Mouse (Mus musculus): ENCODE measurements at regions not wholly inside any gene's neighbourhood (a gene's known extent, or its start where the extent isn't known, plus 50 kb on each side); places are given as distances from the start of the nearest gene placed in this dataset.

GRCm38 (mm10) chr3:52863146-52863849, 153.7 kb downstream of the Cog6 start:
- Histone ChIP-seq H3K4me2 (ENCODE audit: low read length) (no peak overlapping the region), H3K4me3 (replicated peaks; ENCODE audit: low read length) (no peak overlapping the region), H3K27me3 (replicated peaks; ENCODE audit: control insufficient read depth, insufficient read depth, low read length) (no peaks in the 10 kb centered on the region), H3K27ac (ENCODE audit: low read length) (no peak overlapping the region), H3K4me1 (replicated peaks; ENCODE audit: control insufficient read depth, insufficient read depth, low read length) (no peaks in the 10 kb centered on the region), H3K36me3 (ENCODE audit: control insufficient read depth, insufficient read depth) (no peaks in the 10 kb centered on the region), H3K9ac (replicated peaks; ENCODE audit: low read depth, low read length) (no peak overlapping the region), H3K9me3 (ENCODE audit: control insufficient read depth, low read length) (no peaks in the 10 kb centered on the region)
- ATAC-seq: no peak
- WGBS: 87% methylated on average over 8 of the region's 8 CpGs

GRCm38 (mm10) chr3:52862026-52862425, 155.0 kb downstream of the Cog6 start:
- Histone ChIP-seq H3K36me3 (ENCODE audit: control insufficient read depth, insufficient read depth) (no peaks in the 10 kb centered on the region), H3K9ac (replicated peaks; ENCODE audit: low read depth, low read length) (no peak overlapping the region), H3K4me1 (replicated peaks; ENCODE audit: control insufficient read depth, insufficient read depth, low read length) (no peaks in the 10 kb centered on the region), H3K27ac (ENCODE audit: low read length) (no peak overlapping the region), H3K4me2 (ENCODE audit: low read length) (no peak overlapping the region), H3K9me3 (ENCODE audit: control insufficient read depth, low read length) (no peaks in the 10 kb centered on the region), H3K4me3 (replicated peaks; ENCODE audit: low read length) (no peak overlapping the region), H3K27me3 (replicated peaks; ENCODE audit: control insufficient read depth, insufficient read depth, low read length) (no peaks in the 10 kb centered on the region)
- 84% methylated on average over 4 of the region's 4 CpGs for WGBS
- no peak for ATAC-seq

- ATAC-seq: no peak
- WGBS: 90% methylated on average over 13 of the region's 13 CpGs
- Histone ChIP-seq H3K4me1 (replicated peaks; ENCODE audit: control insufficient read depth, insufficient read depth, low read length) (no peaks in the 10 kb centered on the region), H3K9ac (replicated peaks; ENCODE audit: low read depth, low read length) (no peak overlapping the region), H3K36me3 (ENCODE audit: control insufficient read depth, insufficient read depth) (no peaks in the 10 kb centered on the region), H3K27ac (ENCODE audit: low read length) (no peak overlapping the region), H3K9me3 (ENCODE audit: control insufficient read depth, low read length) (no peaks in the 10 kb centered on the region), H3K4me3 (replicated peaks; ENCODE audit: low read length) (no peak overlapping the region), H3K27me3 (replicated peaks; ENCODE audit: control insufficient read depth, insufficient read depth, low read length) (no peaks in the 10 kb centered on the region), H3K4me2 (ENCODE audit: low read length) (no peak overlapping the region)
Observed at GRCm38 (mm10) chr3:52861538-52861937, 155.5 kb downstream of the Cog6 start.

GRCm38 (mm10) chr3:52859848-52860247, 157.2 kb downstream of the Cog6 start:
- Histone ChIP-seq H3K9me3 (ENCODE audit: control insufficient read depth, low read length) (no peaks in the 10 kb centered on the region), H3K27me3 (replicated peaks; ENCODE audit: control insufficient read depth, insufficient read depth, low read length) (no peaks in the 10 kb centered on the region), H3K36me3 (ENCODE audit: control insufficient read depth, insufficient read depth) (no peaks in the 10 kb centered on the region), H3K4me3 (replicated peaks; ENCODE audit: low read length) (no peak overlapping the region), H3K27ac (ENCODE audit: low read length) (no peak overlapping the region), H3K4me1 (replicated peaks; ENCODE audit: control insufficient read depth, insufficient read depth, low read length) (no peaks in the 10 kb centered on the region), H3K9ac (replicated peaks; ENCODE audit: low read depth, low read length) (no peak overlapping the region), H3K4me2 (ENCODE audit: low read length) (no peak overlapping the region)
- ATAC-seq: no peak
- 90% methylated on average over 2 of the region's 2 CpGs for whole genome bisulfite sequencing

GRCm38 (mm10) chr3:52859266-52859825, 157.7 kb downstream of the Cog6 start:
- ATAC-seq: no peak
- H3K4me3 ChIP-seq (replicated peaks; ENCODE audit: low read length): no peak overlapping the region
- H3K4me1 ChIP-seq (replicated peaks; ENCODE audit: control insufficient read depth, insufficient read depth, low read length): no peaks in the 10 kb centered on the region
- H3K9ac ChIP-seq (replicated peaks; ENCODE audit: low read depth, low read length): no peak overlapping the region
- no peak overlapping the region for H3K27ac ChIP-seq (ENCODE audit: low read length)
- no peaks in the 10 kb centered on the region for H3K9me3 ChIP-seq (ENCODE audit: control insufficient read depth, low read length)
- no peak overlapping the region for H3K4me2 ChIP-seq (ENCODE audit: low read length)
- no peaks in the 10 kb centered on the region for H3K27me3 ChIP-seq (replicated peaks; ENCODE audit: control insufficient read depth, insufficient read depth, low read length)
- no peaks in the 10 kb centered on the region for H3K36me3 ChIP-seq (ENCODE audit: control insufficient read depth, insufficient read depth)
- WGBS: 92% methylated on average over 8 of the region's 8 CpGs

GRCm38 (mm10) chr3:52858259-52858658, 158.8 kb downstream of the Cog6 start:
- no peaks in the 10 kb centered on the region for H3K9me3 ChIP-seq (ENCODE audit: control insufficient read depth, low read length)
- no peaks in the 10 kb centered on the region for H3K27me3 ChIP-seq (replicated peaks; ENCODE audit: control insufficient read depth, insufficient read depth, low read length)
- no peaks in the 10 kb centered on the region for H3K36me3 ChIP-seq (ENCODE audit: control insufficient read depth, insufficient read depth)
- no peak overlapping the region for H3K4me3 ChIP-seq (replicated peaks; ENCODE audit: low read length)
- no peak for ATAC-seq
- WGBS: 95% methylated on average over 9 of the region's 9 CpGs
- no peak overlapping the region for H3K9ac ChIP-seq (replicated peaks; ENCODE audit: low read depth, low read length)
- no peak overlapping the region for H3K4me2 ChIP-seq (ENCODE audit: low read length)
- H3K4me1 ChIP-seq (replicated peaks; ENCODE audit: control insufficient read depth, insufficient read depth, low read length): no peaks in the 10 kb centered on the region
- H3K27ac ChIP-seq (ENCODE audit: low read length): no peak overlapping the region

GRCm38 (mm10) chr3:52857076-52857475, 160.0 kb downstream of the Cog6 start:
- H3K4me2 ChIP-seq (ENCODE audit: low read length): no peak overlapping the region
- H3K27ac ChIP-seq (ENCODE audit: low read length): no peak overlapping the region
- H3K4me3 ChIP-seq (replicated peaks; ENCODE audit: low read length): no peak overlapping the region
- no peaks in the 10 kb centered on the region for H3K27me3 ChIP-seq (replicated peaks; ENCODE audit: control insufficient read depth, insufficient read depth, low read length)
- no peaks in the 10 kb centered on the region for H3K4me1 ChIP-seq (replicated peaks; ENCODE audit: control insufficient read depth, insufficient read depth, low read length)
- H3K9me3 ChIP-seq (ENCODE audit: control insufficient read depth, low read length): no peaks in the 10 kb centered on the region
- ATAC-seq: no peak
- H3K9ac ChIP-seq (replicated peaks; ENCODE audit: low read depth, low read length): no peak overlapping the region
- H3K36me3 ChIP-seq (ENCODE audit: control insufficient read depth, insufficient read depth): no peaks in the 10 kb centered on the region
- WGBS: 73% methylated on average over 3 of the region's 3 CpGs

GRCm38 (mm10) chr3:52854560-52854959, 162.5 kb downstream of the Cog6 start:
- ATAC-seq: no peak
- H3K36me3 ChIP-seq (ENCODE audit: control insufficient read depth, insufficient read depth): no peaks in the 10 kb centered on the region
- H3K4me1 ChIP-seq (replicated peaks; ENCODE audit: control insufficient read depth, insufficient read depth, low read length): no peaks in the 10 kb centered on the region
- 95% methylated on average over 7 of the region's 7 CpGs for WGBS
- no peak overlapping the region for H3K4me3 ChIP-seq (replicated peaks; ENCODE audit: low read length)
- H3K27me3 ChIP-seq (replicated peaks; ENCODE audit: control insufficient read depth, insufficient read depth, low read length): no peaks in the 10 kb centered on the region
- no peak overlapping the region for H3K4me2 ChIP-seq (ENCODE audit: low read length)
- no peaks in the 10 kb centered on the region for H3K9me3 ChIP-seq (ENCODE audit: control insufficient read depth, low read length)
- no peak overlapping the region for H3K9ac ChIP-seq (replicated peaks; ENCODE audit: low read depth, low read length)
- no peak overlapping the region for H3K27ac ChIP-seq (ENCODE audit: low read length)

- Histone ChIP-seq H3K27me3 (replicated peaks; ENCODE audit: control insufficient read depth, insufficient read depth, low read length) (no peaks in the 10 kb centered on the region), H3K4me2 (ENCODE audit: low read length) (no peak overlapping the region), H3K4me1 (replicated peaks; ENCODE audit: control insufficient read depth, insufficient read depth, low read length) (no peaks in the 10 kb centered on the region), H3K4me3 (replicated peaks; ENCODE audit: low read length) (no peak overlapping the region), H3K27ac (ENCODE audit: low read length) (no peak overlapping the region), H3K36me3 (ENCODE audit: control insufficient read depth, insufficient read depth) (no peaks in the 10 kb centered on the region), H3K9ac (replicated peaks; ENCODE audit: low read depth, low read length) (no peak overlapping the region), H3K9me3 (ENCODE audit: control insufficient read depth, low read length) (no peaks in the 10 kb centered on the region)
- WGBS: 76% methylated on average over 3 of the region's 3 CpGs
- no peak for ATAC-seq
Observed at GRCm38 (mm10) chr3:52853126-52853525, 163.9 kb downstream of the Cog6 start.

GRCm38 (mm10) chr3:52845166-52845565, 171.9 kb downstream of the Cog6 start:
- H3K9ac ChIP-seq (replicated peaks; ENCODE audit: low read depth, low read length): no peak overlapping the region
- no peaks in the 10 kb centered on the region for H3K36me3 ChIP-seq (ENCODE audit: control insufficient read depth, insufficient read depth)
- no peaks in the 10 kb centered on the region for H3K4me1 ChIP-seq (replicated peaks; ENCODE audit: control insufficient read depth, insufficient read depth, low read length)
- H3K27ac ChIP-seq (ENCODE audit: low read length): no peak overlapping the region
- no peaks in the 10 kb centered on the region for H3K9me3 ChIP-seq (ENCODE audit: control insufficient read depth, low read length)
- no peaks in the 10 kb centered on the region for H3K27me3 ChIP-seq (replicated peaks; ENCODE audit: control insufficient read depth, insufficient read depth, low read length)
- H3K4me3 ChIP-seq (replicated peaks; ENCODE audit: low read length): no peak overlapping the region
- H3K4me2 ChIP-seq (ENCODE audit: low read length): no peak overlapping the region
- no peak for ATAC-seq

Measured in forebrain, embryonic 16.5 days (tissue).